Mouse (Mus musculus): ENCODE measurements around the gene Sik2.

Sik2 gene

GRCm38 (mm10) chr9:50986677-50987076 lies 22.2 kb downstream of the Sik2 start:
- in situ Hi-C loops (cut with MboI), result no loop called here

GRCm38 (mm10) chr9:50986123-50986522 lies 22.8 kb downstream of the Sik2 start:
- in situ Hi-C loops (cut with MboI), result no loop called here

GRCm38 (mm10) chr9:50981499-50982190 lies 27.2 kb downstream of the Sik2 start:
- in situ Hi-C loops (cut with MboI), result no loop called here

DNA sequence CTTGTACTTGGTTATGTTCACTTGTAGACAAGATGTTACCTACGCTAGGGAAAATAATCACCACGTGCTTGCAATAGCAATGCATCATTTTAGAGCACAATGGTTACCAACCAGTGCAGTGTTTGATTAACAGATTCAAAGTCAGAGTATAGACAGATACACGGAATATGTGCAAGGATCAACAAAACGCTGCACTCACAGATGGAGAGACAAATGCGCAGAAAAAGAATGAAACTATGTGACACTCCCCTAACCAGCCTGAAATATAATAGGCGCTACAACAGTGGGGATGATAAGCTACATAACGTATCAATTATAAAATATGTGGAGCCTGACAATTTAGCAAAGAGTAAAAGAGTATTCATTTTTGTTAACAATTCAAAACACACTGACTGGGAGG lies 34.2 kb downstream of the Sik2 start:
- in situ Hi-C loops (cut with MboI), result no loop called here

- in situ Hi-C loops (cut with MboI), result no loop called here
These were observed 38.5 kb downstream of the Sik2 start for GRCm38 (mm10) chr9:50970413-50970812.

DNA sequence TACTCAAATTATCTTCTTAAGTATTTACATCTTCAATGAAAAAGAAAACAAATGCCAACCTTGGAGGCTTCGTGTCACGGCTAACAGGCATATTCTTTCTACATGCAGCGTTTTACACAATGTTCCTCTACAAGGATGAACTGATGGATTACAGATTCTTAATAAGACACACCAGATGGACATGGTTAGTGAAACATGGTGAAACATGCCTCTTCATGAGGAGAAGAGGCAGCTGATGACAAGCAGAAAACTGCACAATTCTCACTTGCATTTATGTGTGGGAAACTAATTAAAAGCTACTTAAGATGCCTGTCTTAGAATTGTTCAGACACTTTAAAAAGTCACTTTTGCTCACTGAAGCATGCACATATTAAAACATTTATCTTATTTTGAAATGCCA lies 39.6 kb downstream of the Sik2 start:
- in situ Hi-C loops (cut with MboI), result no loop called here

DNA sequence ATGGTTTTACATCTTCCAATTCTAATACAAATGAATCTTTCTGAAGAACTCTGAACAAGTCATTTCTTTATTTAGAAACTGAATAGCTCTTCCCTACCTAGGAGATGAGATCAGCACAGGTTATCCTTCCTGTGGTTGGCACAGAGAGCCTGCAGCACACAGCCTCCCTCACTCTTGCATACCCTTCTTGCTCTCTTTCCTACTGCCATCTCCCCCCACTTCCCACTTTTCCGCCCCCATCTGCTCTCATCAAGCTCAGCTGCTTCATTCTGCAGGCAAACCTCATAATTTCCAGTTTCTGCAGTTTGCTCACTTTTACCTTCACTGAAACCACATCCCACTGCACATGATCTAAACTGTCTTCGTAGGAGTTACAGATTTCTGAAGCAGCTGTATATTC lies 42.6 kb downstream of the Sik2 start:
- in situ Hi-C loops (cut with MboI), result no loop called here

DNA sequence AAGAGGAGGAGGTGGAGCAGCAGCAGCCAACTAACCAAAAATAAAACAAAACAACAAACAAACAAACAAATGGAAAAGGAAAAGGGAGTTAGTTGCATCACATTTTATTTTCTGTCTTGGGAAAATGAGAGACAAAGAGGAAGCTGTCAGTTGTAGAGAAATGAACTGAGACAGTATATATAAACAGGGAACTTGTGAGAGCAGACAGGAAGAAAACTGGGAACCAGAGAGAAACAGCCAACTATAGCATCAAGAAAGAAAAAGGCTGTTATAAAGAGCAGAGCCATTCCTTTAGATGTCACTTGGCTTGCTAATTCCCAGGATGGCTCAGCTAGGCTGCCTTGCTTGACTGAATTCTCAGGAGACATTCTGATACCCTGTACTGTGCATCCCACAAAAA lies 43.5 kb downstream of the Sik2 start:
- in situ Hi-C loops (cut with MboI), result no loop called here

GRCm38 (mm10) chr9:50964911-50965310 lies 44.0 kb downstream of the Sik2 start:
- in situ Hi-C loops (cut with MboI), result no loop called here

DNA sequence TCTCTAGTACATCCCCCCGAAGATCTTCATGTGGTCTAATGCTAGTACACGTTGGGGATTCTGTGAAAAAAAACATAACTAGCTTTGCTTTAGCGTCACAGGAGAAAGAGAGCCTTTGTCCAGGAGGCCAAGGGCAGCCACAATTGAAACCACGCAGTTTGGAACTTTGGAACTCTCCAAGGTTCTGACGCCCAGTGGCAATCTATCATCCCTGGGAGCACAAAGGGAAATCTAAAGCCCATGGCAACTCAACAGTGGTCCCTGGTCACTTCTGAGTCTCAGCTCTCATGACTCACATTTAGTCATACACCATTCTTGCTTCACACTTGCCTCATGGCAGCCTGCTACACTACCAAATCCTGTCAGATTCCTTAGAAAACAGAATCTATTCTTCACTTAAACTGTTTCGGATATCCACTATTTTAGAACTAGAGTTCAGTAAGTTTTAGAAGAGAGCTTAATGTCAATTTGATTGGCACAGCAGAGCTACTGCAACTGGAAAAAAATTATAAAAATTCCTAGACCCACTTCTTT lies 50.9 kb downstream of the Sik2 start:
- in situ Hi-C loops (cut with MboI), result no loop called here

DNA sequence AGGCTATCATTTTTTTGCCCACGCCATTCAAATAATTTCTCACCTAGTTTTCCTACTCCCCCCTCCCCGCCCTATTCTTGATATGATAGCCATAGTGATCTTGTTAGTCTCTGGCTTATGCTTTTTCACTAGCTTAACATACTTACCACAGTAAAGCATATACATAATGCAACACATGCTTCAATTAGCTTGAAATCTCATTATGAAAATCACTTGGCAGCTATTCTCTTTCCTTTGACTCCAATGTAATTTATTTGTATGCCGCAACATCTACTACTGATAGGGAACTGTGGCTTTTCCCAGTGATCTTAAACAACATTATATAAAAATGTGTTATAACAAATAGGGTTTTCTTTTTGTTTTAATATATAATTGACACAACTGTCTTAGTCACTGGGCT lies 53.7 kb downstream of the Sik2 start:
- in situ Hi-C loops (cut with MboI), result no loop called here

GRCm38 (mm10) chr9:50948097-50948823 lies 60.6 kb downstream of the Sik2 start:
- in situ Hi-C loops (cut with MboI), result no loop called here

GRCm38 (mm10) chr9:50946338-50946737 lies 62.5 kb downstream of the Sik2 start:
- in situ Hi-C loops (cut with MboI), result no loop called here

GRCm38 (mm10) chr9:50944826-50945225 lies 64.0 kb downstream of the Sik2 start:
- in situ Hi-C loops (cut with MboI), result no loop called here

DNA sequence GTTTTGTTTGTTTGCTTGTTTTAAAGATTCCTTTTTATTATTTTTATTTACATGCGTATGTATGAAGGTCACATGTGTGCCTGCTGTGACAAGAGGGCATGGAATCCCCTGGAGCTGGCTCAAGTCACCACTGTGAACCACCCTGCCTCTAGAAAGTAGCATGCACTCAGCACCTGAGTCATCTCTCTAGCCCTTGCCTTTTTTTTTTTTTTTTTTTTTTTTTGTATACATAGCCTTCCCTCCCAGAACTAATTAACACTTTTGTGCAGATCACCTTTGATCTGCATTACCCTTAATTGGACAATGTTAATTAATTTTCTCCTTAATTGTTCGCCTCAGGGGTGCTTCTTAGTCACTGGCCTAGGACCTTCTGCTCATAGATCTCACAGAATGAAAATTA lies 66.2 kb downstream of the Sik2 start:
- in situ Hi-C loops (cut with MboI), result no loop called here

GRCm38 (mm10) chr9:50941804-50942401 lies 67.0 kb downstream of the Sik2 start:
- in situ Hi-C loops (cut with MboI), result no loop called here

DNA sequence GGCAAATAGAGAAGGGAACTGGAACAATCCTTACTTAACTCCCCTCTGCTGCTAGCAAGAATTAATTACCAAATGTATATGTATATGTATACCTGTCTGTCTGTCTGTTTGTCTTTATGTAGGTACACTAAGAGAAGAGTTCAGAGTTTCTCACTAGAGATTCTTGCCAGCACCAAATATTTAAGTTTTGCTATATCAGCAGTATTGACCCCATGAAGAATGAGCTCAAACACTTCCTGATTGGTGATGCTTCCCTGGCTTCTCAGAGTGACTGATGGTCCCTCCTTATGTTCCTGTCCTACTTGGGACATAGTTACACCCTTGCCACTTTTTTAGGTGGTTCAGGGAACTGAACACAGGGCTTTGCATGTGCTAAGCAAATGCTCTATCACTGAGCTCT lies 78.9 kb downstream of the Sik2 start:
- in situ Hi-C loops (cut with MboI), result no loop called here

DNA sequence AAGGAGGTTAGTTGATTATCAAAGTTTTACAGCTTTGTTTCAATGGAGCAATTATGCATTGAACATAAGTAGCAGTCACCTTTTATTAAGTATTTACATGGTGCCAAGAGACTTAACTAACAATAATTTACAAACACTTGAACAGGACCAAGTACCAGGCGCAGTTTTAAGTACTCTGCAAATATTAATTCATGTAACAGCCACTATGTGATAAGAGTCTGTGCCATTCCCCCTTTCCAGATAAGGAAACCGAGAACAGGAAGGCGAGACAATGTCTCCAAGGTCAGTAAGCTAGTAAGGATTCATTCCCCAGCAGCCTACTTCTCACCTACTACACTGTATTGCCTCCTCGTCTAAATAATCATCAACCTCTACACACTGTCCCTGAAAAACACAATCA lies 83.1 kb downstream of the Sik2 start:
- in situ Hi-C loops (cut with MboI), result no loop called here

GRCm38 (mm10) chr9:50924454-50924853 lies 84.4 kb downstream of the Sik2 start:
- in situ Hi-C loops (cut with MboI), result no loop called here

DNA sequence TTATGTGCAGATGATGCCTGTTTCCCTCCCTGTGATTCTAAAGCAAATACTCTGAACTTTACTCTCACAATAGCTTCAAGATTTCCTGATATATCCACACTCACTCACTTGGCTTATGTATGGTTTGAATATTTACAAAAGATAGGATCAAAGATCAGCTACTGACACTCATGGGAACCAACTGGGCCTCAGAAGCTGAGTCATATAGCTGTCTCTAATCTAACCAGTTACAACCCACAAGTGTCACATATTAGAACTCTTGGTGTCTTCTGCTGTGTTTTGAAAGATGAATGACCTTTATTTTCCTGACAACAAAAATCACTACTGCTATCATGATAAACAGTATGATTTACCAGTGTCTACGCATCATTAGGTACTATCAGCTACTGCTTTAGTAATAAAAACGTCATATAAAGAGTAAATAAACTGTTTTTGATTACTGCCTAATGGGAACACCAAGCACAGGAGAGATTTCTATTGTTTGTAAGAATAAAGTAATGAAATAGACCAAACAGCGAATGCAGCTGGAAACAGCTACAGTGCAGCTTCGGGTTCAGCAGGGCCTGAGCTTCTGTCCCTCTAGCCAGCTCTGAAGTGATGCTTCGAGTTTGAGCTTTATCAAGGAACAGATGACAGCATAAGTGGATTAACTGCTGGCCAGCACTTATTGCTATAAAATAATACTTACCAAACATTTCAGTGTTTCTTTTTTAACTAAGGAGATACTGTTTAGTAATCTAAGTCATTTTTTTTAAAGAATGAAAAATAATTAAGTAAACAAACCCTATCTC lies 86.3 kb downstream of the Sik2 start:
- in situ Hi-C loops (cut with MboI), result no loop called here

DNA sequence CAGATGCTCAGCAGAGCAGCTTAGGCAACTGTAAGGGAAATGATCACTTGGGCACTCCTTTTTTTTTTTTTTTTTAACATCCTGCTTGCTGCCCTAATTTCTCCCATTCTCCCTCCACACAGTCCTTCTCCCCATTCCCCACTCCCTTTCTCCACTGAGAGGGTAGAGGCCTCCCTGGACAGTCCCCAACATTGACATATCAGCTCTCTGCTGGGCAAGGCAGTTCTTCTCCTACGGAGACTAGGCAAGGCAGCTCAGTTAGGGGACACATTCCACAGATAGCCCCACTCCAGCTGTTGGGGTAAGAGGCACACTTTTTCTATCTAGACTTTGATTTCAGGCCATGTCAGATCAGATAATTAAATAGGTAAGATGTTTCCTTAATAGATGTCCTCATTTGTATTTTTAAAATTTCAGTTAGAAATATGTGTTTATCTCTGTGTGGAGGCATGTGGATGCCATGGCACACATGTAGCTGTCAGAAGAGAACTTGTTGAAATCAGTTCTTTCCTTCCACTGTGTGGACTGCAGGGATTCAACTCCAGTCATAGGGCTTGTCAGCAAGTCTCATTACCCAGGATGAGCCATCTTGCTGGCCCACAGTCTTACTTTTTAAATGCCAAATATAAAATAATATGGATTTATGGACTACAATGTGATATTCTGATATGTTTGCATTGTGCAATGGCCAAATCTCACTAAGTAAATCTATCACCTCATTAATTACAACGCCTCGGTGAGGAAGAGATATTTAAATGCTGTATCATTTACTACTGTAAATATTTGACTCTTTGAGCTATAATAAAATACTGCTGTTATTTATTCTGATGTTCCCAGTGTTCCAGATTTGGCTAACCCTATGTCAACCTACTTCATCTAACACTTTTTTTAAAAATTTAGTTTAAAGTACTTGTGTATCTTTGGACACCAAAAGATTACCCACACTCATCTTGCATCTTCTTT lies 87.7 kb downstream of the Sik2 start:
- in situ Hi-C loops (cut with MboI), result no loop called here
